Mouse (Mus musculus) bone marrow, adult 2 months (tissue): ENCODE data around the gene Endov.

Source experiments
- CTCF ChIP-seq: fragments of 200-500 bp; IDR thresholded peaks from 2 replicates; pipeline ENCODE4 v1.5.1; 2011; ENCODE audit warnings: low read length, control low read depth; ENCODE audit not compliant: control insufficient read depth, insufficient read depth
- POLR2A ChIP-seq: fragments of 200-500 bp; IDR thresholded peaks from 2 replicates; pipeline ENCODE4 v1.6.1; 2011; ENCODE audit warnings: low read depth, mild to moderate bottlenecking, control low read depth, low read length, borderline replicate concordance; ENCODE audit not compliant: control insufficient read depth

- TF ChIP-seq CTCF (no peak), POLR2A (no peak)
Observed at GRCm38 (mm10) chr11:119546496-119547182, 55.5 kb downstream of the Endov start.
